Mouse (Mus musculus) gastrocnemius, postnatal 14 days (tissue): Measurements from ENCODE around the gene Gapdh. TPM values are rescaled to one million over a fixed set of nuclear protein-coding genes. Genes with fewer than 3 reads are reported as not detected.

Experiments
- DNase-seq: peaks from one replicate; pipeline ENCODE4 v3.0.0; 2021; ENCODE audit warnings: mixed read lengths
- intact Hi-C: fragments of 180-260 bp; cut with DNase I; formaldehyde crosslinking; loops from one replicate; pipeline ENCODE4 v1.15.1; 2025; ENCODE audit warnings: low total_unique reads
- total RNA-seq, 2 experiments: library from RNA; stranded (reverse); gene quantifications; 2 replicates each; pipeline ENCODE4 v1.2.3; 2021

Gene Gapdh
- total RNA-seq, 2 experiments from 2014 or later: 9,479 to 10,041 TPM

GRCm38 (mm10) chr6:125154550-125154949 lies 11.7 kb downstream of the Gapdh start:
- intact Hi-C loops: no loop called here
- DNase-seq: no peak

GRCm38 (mm10) chr6:125153682-125154081 lies 12.6 kb downstream of the Gapdh start:
- intact Hi-C loops: no loop called here
- no peak for DNase-seq

GRCm38 (mm10) chr6:125153018-125153389 lies 13.3 kb downstream of the Gapdh start:
- DNase-seq: no peak
- intact Hi-C loops: no loop called here

GRCm38 (mm10) chr6:125152212-125153017 lies 13.9 kb downstream of the Gapdh start:
- peak; percentile 87 for DNase-seq
- intact Hi-C loops: no loop called here

- no peak for DNase-seq
- intact Hi-C loops: no loop called here
Measured at GRCm38 (mm10) chr6:125149569-125149950, 16.7 kb downstream of the Gapdh start.

GRCm38 (mm10) chr6:125148926-125149568 lies 17.2 kb downstream of the Gapdh start:
- peak; percentile 91 for DNase-seq
- intact Hi-C loops: no loop called here

- intact Hi-C loops: no loop called here
- DNase-seq: peak; percentile 80
Measured at GRCm38 (mm10) chr6:125148251-125148925, 17.9 kb downstream of the Gapdh start.

GRCm38 (mm10) chr6:125147329-125147728 lies 18.9 kb downstream of the Gapdh start:
- intact Hi-C loops: no loop called here
- DNase-seq: peak; percentile 47

GRCm38 (mm10) chr6:125146797-125147196 lies 19.5 kb downstream of the Gapdh start:
- intact Hi-C loops: no loop called here
- peak; percentile 55 for DNase-seq

- no peak for DNase-seq
- intact Hi-C loops: no loop called here
Measured at GRCm38 (mm10) chr6:125146148-125146547, 20.1 kb downstream of the Gapdh start.

GRCm38 (mm10) chr6:125145479-125145951 lies 20.8 kb downstream of the Gapdh start:
- intact Hi-C loops: no loop called here

GRCm38 (mm10) chr6:125145001-125145400 lies 21.3 kb downstream of the Gapdh start, which contains the start of gene Iffo1:
Iffo1 (plus strand) TSS chr6:125145241.
- peak; percentile 89 for DNase-seq
- intact Hi-C loops: no loop called here

More at GRCm38 (mm10) chr6:125145479-125145951, 20.8 kb downstream of the Gapdh start:
- DNase-seq: peak; percentile 32

- intact Hi-C loops: no loop called here
- DNase-seq: no peak
Measured at GRCm38 (mm10) chr6:125143904-125144303, 22.4 kb downstream of the Gapdh start.

GRCm38 (mm10) chr6:125143128-125143527 lies 23.1 kb downstream of the Gapdh start:
- intact Hi-C loops: no loop called here
- no peak for DNase-seq

- intact Hi-C loops: no loop called here
- DNase-seq: no peak
Measured at GRCm38 (mm10) chr6:125142436-125142835, 23.8 kb downstream of the Gapdh start.

GRCm38 (mm10) chr6:125139747-125140146 lies 26.5 kb downstream of the Gapdh start:
- DNase-seq: no peak
- intact Hi-C loops: loop anchor here (5.0 kb wide), 1 partner anchor 37 kb away; no protein-coding TSS in a partner anchor

GRCm38 (mm10) chr6:125137002-125137671 lies 29.1 kb downstream of the Gapdh start:
- DNase-seq: no peak
- intact Hi-C loops: loop anchor here (5.0 kb wide), 1 partner anchor 35 kb away; no protein-coding TSS in a partner anchor

- intact Hi-C loops: no loop called here
Measured at GRCm38 (mm10) chr6:125132470-125132869, 33.8 kb downstream of the Gapdh start.

GRCm38 (mm10) chr6:125131302-125132156 lies 34.7 kb downstream of the Gapdh start, which contains the start of gene Nop2:
Nop2 (plus strand) TSS chr6:125131909.
- peak; percentile 89 for DNase-seq
- intact Hi-C loops: no loop called here

More at GRCm38 (mm10) chr6:125132470-125132869, 33.8 kb downstream of the Gapdh start:
- DNase-seq: no peak
